Mouse (Mus musculus): ENCODE measurements around the gene Qrich2. TPM values are rescaled to one million over a fixed set of nuclear protein-coding genes. Genes with fewer than 3 reads are reported as not detected.
"Not testable (repeated sequence)": the region's sequence is repeated elsewhere in the genome, so short reads cannot be mapped to it uniquely, and the experiment has no call there.

The Qrich2 gene
- polyA plus RNA-seq, 1 experiment, result not detected

GRCm38 (mm10) chr11:116477160-116477759, 11.2 kb upstream of the Qrich2 start:
- no peaks in the 10 kb centered on the region for H3K27me3 ChIP-seq (replicated peaks)
- no peaks in the 10 kb centered on the region for H3K9me3 ChIP-seq
- H3K36me3 ChIP-seq (replicated peaks; ENCODE audit: low read length), result peaks cover 97% of the 10 kb centered on the region
- TF ChIP-seq FLI1 (IDR thresholded peaks at IDR 0.05; ENCODE audit: low read length), result no peak
- TF ChIP-seq GATA1 (IDR thresholded peaks at IDR 0.05; ENCODE audit: borderline replicate concordance, low read length), result no peak
- peaks cover 3% of the 10 kb centered on the region; the same call in 1 of the 2 replicates for H3K4me1 ChIP-seq
- no peak overlapping the region for H3K4me3 ChIP-seq (replicated peaks)

GRCm38 (mm10) chr11:116476696-116477095, 10.7 kb upstream of the Qrich2 start:
- no peaks in the 10 kb centered on the region for H3K27me3 ChIP-seq (replicated peaks)
- TF ChIP-seq GATA1 (IDR thresholded peaks at IDR 0.05; ENCODE audit: borderline replicate concordance, low read length) (no peak), FLI1 (IDR thresholded peaks at IDR 0.05; ENCODE audit: low read length) (no peak)
- peaks cover 97% of the 10 kb centered on the region for H3K36me3 ChIP-seq (replicated peaks; ENCODE audit: low read length)
- no peak overlapping the region for H3K4me3 ChIP-seq (replicated peaks)
- H3K4me1 ChIP-seq, result peaks cover 3% of the 10 kb centered on the region; the same call in 1 of the 2 replicates
- H3K9me3 ChIP-seq, result no peaks in the 10 kb centered on the region

DNA sequence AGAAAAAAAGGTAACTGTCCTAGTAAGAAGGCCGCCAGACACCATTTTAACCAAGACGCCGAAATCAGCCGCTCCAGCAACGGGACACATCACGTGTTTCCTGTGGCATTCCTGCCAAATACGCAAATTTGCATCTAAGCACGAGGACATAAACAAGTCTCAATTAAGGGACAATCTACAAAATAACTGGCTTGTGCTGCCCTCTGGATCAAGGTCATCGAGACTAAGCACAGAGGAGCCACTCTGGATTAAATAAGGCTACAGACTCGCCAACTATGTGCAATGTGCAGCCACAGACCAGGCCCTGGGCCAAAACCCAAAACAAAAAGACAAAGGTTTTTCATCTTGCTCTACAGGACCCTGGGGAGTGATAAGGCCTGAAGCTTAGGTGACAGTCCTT, 10.0 kb upstream of the Qrich2 start:
- no peaks in the 10 kb centered on the region for H3K27me3 ChIP-seq (replicated peaks)

GRCm38 (mm10) chr11:116472275-116472674, 6.2 kb upstream of the Qrich2 start:
- peaks cover 3% of the 10 kb centered on the region; the same call in 1 of the 2 replicates for H3K4me1 ChIP-seq
- H3K36me3 ChIP-seq (replicated peaks; ENCODE audit: low read length), result peaks cover 77% of the 10 kb centered on the region
- no peak overlapping the region for H3K4me3 ChIP-seq (replicated peaks)
- H3K27me3 ChIP-seq (replicated peaks), result no peaks in the 10 kb centered on the region
- H3K9me3 ChIP-seq, result no peaks in the 10 kb centered on the region
- TF ChIP-seq GATA1 (IDR thresholded peaks at IDR 0.05; ENCODE audit: borderline replicate concordance, low read length) (no peak), FLI1 (IDR thresholded peaks at IDR 0.05; ENCODE audit: low read length) (no peak)

More for the DNA sequence above, 10.0 kb upstream of the Qrich2 start:
- no peak for TF ChIP-seq FLI1 (IDR thresholded peaks at IDR 0.05; ENCODE audit: low read length)
- no peak for TF ChIP-seq GATA1 (IDR thresholded peaks at IDR 0.05; ENCODE audit: borderline replicate concordance, low read length)
- Histone ChIP-seq H3K36me3 (replicated peaks; ENCODE audit: low read length) (peaks cover 97% of the 10 kb centered on the region), H3K4me1 (peaks cover 3% of the 10 kb centered on the region; the same call in 1 of the 2 replicates), H3K4me3 (replicated peaks) (no peak overlapping the region), H3K9me3 (no peaks in the 10 kb centered on the region)

GRCm38 (mm10) chr11:116470896-116471295, 4.9 kb upstream of the Qrich2 start:
- no peaks in the 10 kb centered on the region for H3K9me3 ChIP-seq
- peaks cover 3% of the 10 kb centered on the region; the same call in 1 of the 2 replicates for H3K4me1 ChIP-seq
- peaks cover 63% of the 10 kb centered on the region for H3K36me3 ChIP-seq (replicated peaks; ENCODE audit: low read length)
- TF ChIP-seq FLI1 (IDR thresholded peaks at IDR 0.05; ENCODE audit: low read length) (no peak), GATA1 (IDR thresholded peaks at IDR 0.05; ENCODE audit: borderline replicate concordance, low read length) (no peak)
- no peak overlapping the region for H3K4me3 ChIP-seq (replicated peaks)
- peaks cover 5% of the 10 kb centered on the region for H3K27me3 ChIP-seq (replicated peaks)

- peaks cover 11% of the 10 kb centered on the region for H3K27me3 ChIP-seq (replicated peaks)
- H3K9me3 ChIP-seq, result no peaks in the 10 kb centered on the region
- TF ChIP-seq GATA1 (IDR thresholded peaks at IDR 0.05; ENCODE audit: borderline replicate concordance, low read length) (no peak), FLI1 (IDR thresholded peaks at IDR 0.05; ENCODE audit: low read length) (no peak)
- H3K4me1 ChIP-seq, result peaks cover 3% of the 10 kb centered on the region; the same call in 1 of the 2 replicates
- H3K4me3 ChIP-seq (replicated peaks), result no peak overlapping the region
- H3K36me3 ChIP-seq (replicated peaks; ENCODE audit: low read length), result peaks cover 57% of the 10 kb centered on the region
Observed at GRCm38 (mm10) chr11:116470249-116470648, 4.2 kb upstream of the Qrich2 start.

- not testable (repeated sequence) for H3K4me1 ChIP-seq; H3K9me3 ChIP-seq; H3K4me3 ChIP-seq (replicated peaks)
- H3K27me3 ChIP-seq (replicated peaks), result peaks cover 20% of the 10 kb centered on the region
- peaks cover 39% of the 10 kb centered on the region for H3K36me3 ChIP-seq (replicated peaks; ENCODE audit: low read length)
Observed at GRCm38 (mm10) chr11:116468338-116468737, 2.3 kb upstream of the Qrich2 start.

- no peaks in the 10 kb centered on the region for H3K36me3 ChIP-seq (replicated peaks; ENCODE audit: low read length)
- no peak for TF ChIP-seq FLI1 (IDR thresholded peaks at IDR 0.05; ENCODE audit: low read length)
- no peak for TF ChIP-seq GATA1 (IDR thresholded peaks at IDR 0.05; ENCODE audit: borderline replicate concordance, low read length)
- H3K4me3 ChIP-seq (replicated peaks), result no peak overlapping the region
- H3K4me1 ChIP-seq, result peaks cover 7% of the 10 kb centered on the region
- H3K9me3 ChIP-seq, result no peaks in the 10 kb centered on the region; the same call in 1 of the 2 replicates
- H3K27me3 ChIP-seq (replicated peaks), result peaks cover 46% of the 10 kb centered on the region
Observed at GRCm38 (mm10) chr11:116463833-116464232, 2.2 kb downstream of the Qrich2 start.

- peaks cover 7% of the 10 kb centered on the region for H3K4me1 ChIP-seq
- H3K27me3 ChIP-seq (replicated peaks), result peaks cover 51% of the 10 kb centered on the region
- no peaks in the 10 kb centered on the region; the same call in 1 of the 2 replicates for H3K9me3 ChIP-seq
- TF ChIP-seq GATA1 (IDR thresholded peaks at IDR 0.05; ENCODE audit: borderline replicate concordance, low read length) (no peak), FLI1 (IDR thresholded peaks at IDR 0.05; ENCODE audit: low read length) (no peak)
- H3K4me3 ChIP-seq (replicated peaks), result no peak overlapping the region
- no peaks in the 10 kb centered on the region for H3K36me3 ChIP-seq (replicated peaks; ENCODE audit: low read length)
Observed at GRCm38 (mm10) chr11:116463338-116463737, 2.7 kb downstream of the Qrich2 start.

- no peaks in the 10 kb centered on the region for H3K36me3 ChIP-seq (replicated peaks; ENCODE audit: low read length)
- peaks cover 18% of the 10 kb centered on the region for H3K4me1 ChIP-seq
- TF ChIP-seq FLI1 (IDR thresholded peaks at IDR 0.05; ENCODE audit: low read length) (no peak), GATA1 (IDR thresholded peaks at IDR 0.05; ENCODE audit: borderline replicate concordance, low read length) (no peak)
- no peaks in the 10 kb centered on the region; the same call in 1 of the 2 replicates for H3K9me3 ChIP-seq
- H3K4me3 ChIP-seq (replicated peaks), result no peak overlapping the region
- H3K27me3 ChIP-seq (replicated peaks), result peaks cover 68% of the 10 kb centered on the region
Observed at GRCm38 (mm10) chr11:116459786-116460185, 6.3 kb downstream of the Qrich2 start.
